10 mouse cellular contexts compared by ENCODE assay signal in genomic region chr19:21884385-21884784, GRCm38 (mm10).
DNase-seq lines count a peak whose midpoint lies in the region; ATAC-seq lines count a peak whose summit lies in the region.
"Had no signal": no experiment of that assay in that cellular context is flagged by ENCODE, and none has a peak within 500 bp of the region (broad histone marks: within the 10 kb centered on the region; RNA-seq: fewer than 3 reads in every experiment).

No protein-coding gene starts in this region.

- WGBS in heart, embryonic 12.5 days, result 67% methylated on average over 4 of the region's 4 CpGs
- WGBS in forebrain, embryonic 16.5 days, result 27% methylated on average over 4 of the region's 4 CpGs

- H3K4me2 ChIP-seq in heart, embryonic 12.5 days, result no peak overlapping the region
- H3K4me2 ChIP-seq in forebrain, embryonic 16.5 days (ENCODE audit: low read length), result no peak overlapping the region

- ATAC-seq in heart, embryonic 12.5 days (ENCODE audit: insufficient number of reproducible peaks, low FRiP score), result no peak
- peak; percentile 91 for ATAC-seq in forebrain, embryonic 16.5 days
- no peak for ATAC-seq in erythroid progenitor cell, adult 5-6 weeks (replicated peaks; ENCODE audit: low FRiP score, poor library complexity, severe bottlenecking)

- intact Hi-C loops in heart, postnatal 14 days (cut with DNase I), result no loop called here

- no peak overlapping the region for H3K4me3 ChIP-seq in heart, embryonic 12.5 days
- H3K4me3 ChIP-seq in forebrain, embryonic 16.5 days (replicated peaks; ENCODE audit: low read length), result no peak overlapping the region

- H3K9ac ChIP-seq in heart, embryonic 12.5 days, result no peak overlapping the region
- no peak overlapping the region for H3K9ac ChIP-seq in forebrain, embryonic 16.5 days (replicated peaks; ENCODE audit: low read depth, low read length)

- H3K4me1 ChIP-seq in heart, embryonic 12.5 days (replicated peaks), result peaks cover 30% of the 10 kb centered on the region
- peaks cover 3% of the 10 kb centered on the region; the same call in 1 of the 2 replicates for H3K4me1 ChIP-seq in forebrain, embryonic 16.5 days (replicated peaks; ENCODE audit: control insufficient read depth, insufficient read depth, low read length)

- peak overlapping the region; percentile 59; the same call in 1 of the 2 replicates for H3K27ac ChIP-seq in heart, embryonic 12.5 days (ENCODE audit: poor library complexity, severe bottlenecking)
- H3K27ac ChIP-seq in forebrain, embryonic 16.5 days (ENCODE audit: low read length), result no peak overlapping the region

- no peaks in the 10 kb centered on the region for H3K27me3 ChIP-seq in heart, embryonic 12.5 days (replicated peaks)
- no peaks in the 10 kb centered on the region for H3K27me3 ChIP-seq in forebrain, embryonic 16.5 days (replicated peaks; ENCODE audit: control insufficient read depth, insufficient read depth, low read length)

- no peak for DNase-seq in heart, postnatal 14 days
- peak; percentile 33 to 35 for DNase-seq in right cerebral cortex, postnatal 10 days (ENCODE audit: low spot score in 2 of 2)
- no peak for DNase-seq in right cerebral cortex, postnatal 4 days
- no peak for DNase-seq in adrenal gland, postnatal 25 days
- DNase-seq in ovary, postnatal 14 days (ENCODE audit: low spot score), result no peak
- DNase-seq: adrenal gland, postnatal 10 days; layer of hippocampus, postnatal 36 days had no signal

- H3K9me3 ChIP-seq in heart, embryonic 12.5 days (replicated peaks), result 0 out of 2 replicates have a peak, but pooled peaks cover 2% of the 10 kb centered on the region
- H3K9me3 ChIP-seq in forebrain, embryonic 16.5 days (ENCODE audit: control insufficient read depth, low read length), result no peaks in the 10 kb centered on the region

- no peaks in the 10 kb centered on the region for H3K36me3 ChIP-seq in heart, embryonic 12.5 days
- no peaks in the 10 kb centered on the region for H3K36me3 ChIP-seq in forebrain, embryonic 16.5 days (ENCODE audit: control insufficient read depth, insufficient read depth)

Comparison
In these comparisons a context has a peak if more than half of its experiments do, and no peak if none do; other contexts are left out.
1. DNase-seq: peak in right cerebral cortex, postnatal 10 days (2 of 2); none in heart, postnatal 14 days (0 of 2), right cerebral cortex, postnatal 4 days (single experiment), adrenal gland, postnatal 25 days (single experiment) and ovary, postnatal 14 days (single experiment).